Mouse (Mus musculus) kidney, embryonic 14.5 days (tissue): ENCODE measurements around the gene Casr. TPM values are rescaled to one million over a fixed set of nuclear protein-coding genes. Genes with fewer than 3 reads are reported as not detected.

Experiments
- ATAC-seq: fragments of 200-750 bp; cut with Nextera tagmentation; 2 replicates; pipeline ENCODE4 v1.8.0; 2017; ENCODE audit warnings: moderate number of reproducible peaks, mild to moderate bottlenecking, moderate TSS enrichment, moderate library complexity; ENCODE audit not compliant: low FRiP score, low TSS enrichment
- H3K27ac ChIP-seq: fragments of 300-500 bp; sonication (generic); 2 replicates; pipeline ENCODE4 v1.5.1; 2014; ENCODE audit warnings: low read depth, mild to moderate bottlenecking, low read length, moderate library complexity, mixed read lengths
- H3K27me3 ChIP-seq: fragments of 300-500 bp; sonication (generic); 2 replicates; pipeline ENCODE4 v1.6.1; 2014; ENCODE audit warnings: mild to moderate bottlenecking, low read length; ENCODE audit not compliant: control insufficient read depth, insufficient read depth
- H3K36me3 ChIP-seq: fragments of 300-500 bp; sonication (generic); 2 replicates; pipeline ENCODE4 v1.6.1; 2014; ENCODE audit warnings: low read length, mixed read lengths; ENCODE audit not compliant: control insufficient read depth, insufficient read depth
- H3K4me1 ChIP-seq: fragments of 300-500 bp; sonication (generic); 2 replicates; pipeline ENCODE4 v1.6.1; 2014; ENCODE audit warnings: low read length, mixed read lengths; ENCODE audit not compliant: control insufficient read depth, insufficient read depth
- H3K4me2 ChIP-seq: fragments of 300-500 bp; sonication (generic); replicated peaks from 2 replicates; pipeline ENCODE4 v1.6.1; 2014; ENCODE audit warnings: low read depth, mild to moderate bottlenecking, low read length
- H3K4me3 ChIP-seq: fragments of 300-500 bp; sonication (generic); 2 replicates; pipeline ENCODE4 v1.5.1; 2014; ENCODE audit warnings: mild to moderate bottlenecking, low read length
- H3K9ac ChIP-seq: fragments of 300-500 bp; sonication (generic); 2 replicates; pipeline ENCODE4 v1.6.1; 2014; ENCODE audit warnings: low read depth, mild to moderate bottlenecking, low read length, moderate library complexity
- H3K9me3 ChIP-seq: fragments of 300-500 bp; sonication (generic); 2 replicates; pipeline ENCODE4 v1.6.1; 2016; ENCODE audit warnings: low read length; ENCODE audit not compliant: control insufficient read depth
- WGBS: fragments of 180-500 bp; shearing (Covaris S2); extraction: QIAGEN DNeasy Blood & Tissue Kit; methylation state at CpG from one replicate; pipeline ENCODE4 v1.1.7; 2014; 5-methylcytosine and 5-hydroxymethylcytosine counted together
- polyA plus RNA-seq: library from polyadenylated mRNA; unstranded; fragments of >200 nt; fragmentation: Nextera tagmentation; extraction: Ambion mirVana; gene quantifications from 2 replicates; pipeline ENCODE4 v1.2.1, GENCODE M21; 2014

The Casr gene
- polyA plus RNA-seq, 1 experiment from 2014 or later: 0.34 TPM

DNA sequence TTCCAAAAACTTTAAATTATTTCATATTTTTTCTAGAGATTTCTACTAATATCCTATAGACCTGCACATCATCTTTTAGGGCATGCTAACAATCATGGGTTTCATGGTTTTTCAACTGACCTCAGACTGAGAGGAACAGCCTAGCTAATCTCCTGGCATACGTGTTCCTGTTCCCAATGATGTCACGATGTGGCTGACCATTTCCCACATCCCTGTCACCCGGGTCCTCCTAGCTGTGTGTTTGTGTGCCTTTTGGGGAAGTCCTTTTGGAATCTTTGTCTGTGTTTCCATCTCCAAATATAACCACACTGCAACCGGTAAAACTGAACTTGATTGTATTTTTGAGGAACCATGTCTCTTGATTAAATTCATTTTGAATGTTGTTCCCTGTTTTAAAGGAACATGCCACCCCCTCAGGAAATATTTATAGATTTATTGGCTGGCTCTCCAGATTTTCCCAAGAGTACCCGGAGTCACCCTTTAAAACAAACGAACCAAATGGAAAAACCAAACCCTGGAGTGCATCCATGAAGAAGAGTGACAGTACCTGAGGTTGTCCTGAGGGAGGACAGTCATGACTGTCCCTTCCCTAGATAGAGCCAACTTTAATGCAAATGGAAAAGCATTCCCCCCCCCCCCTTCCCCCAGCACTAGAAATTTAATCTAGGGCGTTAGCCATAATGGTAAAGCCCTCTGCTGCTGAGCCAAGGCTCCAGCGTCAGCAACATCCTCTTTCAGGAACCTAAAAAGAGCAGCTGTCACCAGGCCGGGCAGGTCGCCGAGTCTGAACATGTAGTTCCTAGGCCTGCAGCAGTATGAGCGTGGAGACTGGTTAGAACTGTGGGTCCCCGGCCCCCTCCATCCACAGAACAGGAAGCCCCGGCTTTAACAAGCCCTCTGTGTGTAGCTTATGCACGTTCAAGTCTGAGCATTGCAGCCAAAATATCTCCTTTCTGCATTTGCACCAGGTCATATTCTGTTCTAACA is 31.1 kb downstream of the Casr start:
- no peaks in the 10 kb centered on the region for H3K9me3 ChIP-seq
- 64% methylated on average over 15 of the region's 15 CpGs for WGBS
- no peaks in the 10 kb centered on the region for H3K36me3 ChIP-seq
- H3K4me1 ChIP-seq: peaks cover 16% of the 10 kb centered on the region
- H3K9ac ChIP-seq: no peak overlapping the region
- no peaks in the 10 kb centered on the region for H3K27me3 ChIP-seq
- no peak overlapping the region for H3K4me3 ChIP-seq
- no peak for ATAC-seq
- no peak overlapping the region for H3K4me2 ChIP-seq
- no peak overlapping the region for H3K27ac ChIP-seq

- WGBS: 42% methylated on average over 3 of the region's 3 CpGs
- Histone ChIP-seq H3K4me3 (no peak overlapping the region), H3K9ac (no peak overlapping the region), H3K9me3 (no peaks in the 10 kb centered on the region), H3K27me3 (no peaks in the 10 kb centered on the region), H3K27ac (no peak overlapping the region), H3K4me2 (no peak overlapping the region), H3K4me1 (peaks cover 16% of the 10 kb centered on the region), H3K36me3 (no peaks in the 10 kb centered on the region)
- ATAC-seq: no peak
These were observed 33.1 kb downstream of the Casr start for GRCm38 (mm10) chr16:36528822-36529221.

- H3K27ac ChIP-seq: peak overlapping the region; percentile 11; the same call in 1 of the 2 replicates
- H3K4me1 ChIP-seq: peaks cover 8% of the 10 kb centered on the region
- no peaks in the 10 kb centered on the region for H3K9me3 ChIP-seq
- no peaks in the 10 kb centered on the region for H3K27me3 ChIP-seq
- H3K4me2 ChIP-seq: no peak overlapping the region
- WGBS: 28% methylated on average over 6 of the region's 6 CpGs
- no peak overlapping the region for H3K4me3 ChIP-seq
- H3K9ac ChIP-seq: no peak overlapping the region
- no peaks in the 10 kb centered on the region for H3K36me3 ChIP-seq
- ATAC-seq: peak; percentile 66
These were observed 35.2 kb downstream of the Casr start for GRCm38 (mm10) chr16:36526596-36527282.

- no peaks in the 10 kb centered on the region for H3K9me3 ChIP-seq
- H3K4me1 ChIP-seq: peaks cover 8% of the 10 kb centered on the region; the same call in 1 of the 2 replicates
- WGBS: 37% methylated on average over 5 of the region's 5 CpGs
- no peak overlapping the region for H3K4me3 ChIP-seq
- no peaks in the 10 kb centered on the region for H3K36me3 ChIP-seq
- H3K27me3 ChIP-seq: no peaks in the 10 kb centered on the region
- no peak overlapping the region for H3K9ac ChIP-seq
- 0 out of 2 replicates have a peak, but pooled peaks have one; percentile 42 for ATAC-seq
- H3K27ac ChIP-seq: no peak overlapping the region
- no peak overlapping the region for H3K4me2 ChIP-seq
These were observed 38.8 kb downstream of the Casr start for GRCm38 (mm10) chr16:36523095-36523494.

DNA sequence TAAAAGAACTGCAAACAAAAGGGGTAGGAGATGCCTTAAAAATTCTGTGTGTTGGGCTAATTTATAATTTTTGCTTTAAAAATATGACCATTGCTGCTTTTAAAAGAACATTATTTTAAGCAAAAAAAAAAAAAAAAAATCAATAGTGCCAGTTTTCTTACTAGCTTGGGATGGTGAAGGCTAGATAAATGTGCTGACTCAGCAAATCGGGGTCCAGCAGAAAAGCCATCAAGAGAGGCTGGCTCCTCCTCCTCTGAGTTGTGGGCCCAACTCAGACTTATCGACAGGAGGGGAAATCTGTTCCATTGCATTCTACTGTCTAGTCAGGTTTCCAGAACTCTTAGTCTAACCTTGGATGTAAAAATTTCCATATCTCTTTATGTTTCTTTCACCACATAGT is 45.6 kb downstream of the Casr start:
- Histone ChIP-seq H3K4me2 (no peak overlapping the region), H3K4me1 (no peaks in the 10 kb centered on the region), H3K27ac (no peak overlapping the region), H3K4me3 (no peak overlapping the region), H3K9me3 (no peaks in the 10 kb centered on the region), H3K9ac (no peak overlapping the region), H3K27me3 (no peaks in the 10 kb centered on the region), H3K36me3 (no peaks in the 10 kb centered on the region)
- no peak for ATAC-seq
- WGBS: 77% methylated on average over 2 of the region's 2 CpGs

DNA sequence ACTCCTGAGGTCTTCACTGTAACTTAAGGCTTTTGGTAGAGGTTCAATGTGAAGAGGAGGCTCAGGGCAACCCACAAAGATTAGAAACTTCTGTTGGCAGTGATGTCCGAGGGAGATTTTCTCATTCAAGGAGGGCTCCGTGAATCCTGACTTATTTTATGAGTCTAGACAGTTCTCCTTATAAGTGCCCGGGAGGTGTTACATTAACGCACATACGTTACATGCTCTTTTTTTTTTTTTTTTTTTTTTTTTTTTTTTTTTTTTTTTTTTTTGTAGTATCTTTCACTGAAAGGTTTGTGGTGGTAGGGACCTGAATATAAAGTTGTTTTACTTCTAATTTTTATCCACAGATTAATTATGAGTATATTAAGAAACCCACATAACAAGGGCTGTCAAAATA is 54.6 kb downstream of the Casr start:
- Histone ChIP-seq H3K36me3 (no peaks in the 10 kb centered on the region), H3K4me3 (no peak overlapping the region), H3K27me3 (no peaks in the 10 kb centered on the region), H3K9ac (no peak overlapping the region), H3K4me1 (no peaks in the 10 kb centered on the region), H3K9me3 (no peaks in the 10 kb centered on the region), H3K27ac (no peak overlapping the region), H3K4me2 (no peak overlapping the region)
- ATAC-seq: no peak
- 81% methylated on average over 5 of the region's 5 CpGs for WGBS

GRCm38 (mm10) chr16:36506827-36507226 is 55.1 kb downstream of the Casr start:
- no peak overlapping the region for H3K4me2 ChIP-seq
- no peak overlapping the region for H3K4me3 ChIP-seq
- H3K27me3 ChIP-seq: no peaks in the 10 kb centered on the region
- ATAC-seq: no peak
- no peaks in the 10 kb centered on the region for H3K4me1 ChIP-seq
- H3K27ac ChIP-seq: no peak overlapping the region
- H3K9me3 ChIP-seq: no peaks in the 10 kb centered on the region
- no peak overlapping the region for H3K9ac ChIP-seq
- H3K36me3 ChIP-seq: no peaks in the 10 kb centered on the region

DNA sequence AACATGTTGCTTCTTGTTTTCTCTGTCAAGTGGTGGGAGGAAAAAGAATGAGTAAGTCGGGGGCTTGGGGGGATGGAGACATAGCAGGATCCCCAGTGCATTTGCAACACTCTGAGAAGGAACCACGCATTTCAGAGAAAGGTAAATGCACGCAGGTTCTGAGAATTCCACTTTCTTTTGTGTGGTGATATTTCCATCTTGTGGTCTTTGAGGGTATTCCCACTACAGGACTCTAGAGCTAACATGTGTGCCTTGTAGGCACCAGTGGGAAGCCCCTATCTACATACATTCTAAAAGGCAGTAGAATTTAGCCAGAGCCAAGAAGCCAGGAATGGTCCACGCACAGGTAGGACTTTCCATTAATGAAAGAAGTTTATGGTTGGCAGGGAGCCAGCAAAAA is 56.0 kb downstream of the Casr start:
- 50% methylated on average over 4 of the region's 4 CpGs for WGBS
- Histone ChIP-seq H3K9ac (no peak overlapping the region), H3K9me3 (no peaks in the 10 kb centered on the region), H3K4me1 (no peaks in the 10 kb centered on the region), H3K36me3 (no peaks in the 10 kb centered on the region), H3K27me3 (no peaks in the 10 kb centered on the region), H3K4me2 (no peak overlapping the region), H3K4me3 (no peak overlapping the region), H3K27ac (no peak overlapping the region)
- ATAC-seq: no peak

GRCm38 (mm10) chr16:36505134-36505533 is 56.8 kb downstream of the Casr start:
- Histone ChIP-seq H3K27ac (no peak overlapping the region), H3K9me3 (no peaks in the 10 kb centered on the region), H3K4me3 (no peak overlapping the region), H3K36me3 (no peaks in the 10 kb centered on the region), H3K27me3 (no peaks in the 10 kb centered on the region), H3K4me1 (no peaks in the 10 kb centered on the region), H3K9ac (no peak overlapping the region), H3K4me2 (no peak overlapping the region)
- ATAC-seq: no peak
- 89% methylated on average over 3 of the region's 3 CpGs for WGBS
